Comparison of ENCODE assay signal across 30 mouse cellular contexts in genomic region chr5:113677541-113677940, GRCm38 (mm10). TPM values are rescaled to one million over a fixed set of nuclear protein-coding genes. Genes with fewer than 3 reads are reported as not detected.
A peak's percentile ranks its signal among the peaks of the same experiment; 100 is the strongest.
DNase-seq lines count a peak whose midpoint lies in the region; ATAC-seq and TF ChIP-seq lines count a peak whose summit lies in the region.
"Had no signal": no experiment of that assay in that cellular context is flagged by ENCODE, and none has a peak within 500 bp of the region (broad histone marks: within the 10 kb centered on the region; RNA-seq: fewer than 3 reads in every experiment).

No protein-coding gene starts in this region.

- no peak for TF ChIP-seq CTCF in cerebellum, adult 2 months (IDR thresholded peaks at IDR 0.05; ENCODE audit: borderline replicate concordance, insufficient read depth, low read depth, low read length)

- peak overlapping the region; percentile 98 for H3K27ac ChIP-seq in cerebellum, adult 2 months (ENCODE audit: insufficient read depth, low read length)
- H3K27ac ChIP-seq: embryonic facial prominence, embryonic 13.5 days; embryonic facial prominence, embryonic 15.5 days; forebrain, embryonic 10.5 days; forebrain, embryonic 12.5 days; gastrocnemius, adult 2 months had no signal

- H3K4me1 ChIP-seq in cerebellum, adult 2 months (ENCODE audit: control insufficient read depth, insufficient read depth, low read length): peaks cover 49% of the 10 kb centered on the region
- H3K4me1 ChIP-seq: embryonic facial prominence, embryonic 13.5 days; embryonic facial prominence, embryonic 15.5 days; forebrain, embryonic 10.5 days; forebrain, embryonic 12.5 days had no signal

- TF ChIP-seq POLR2A in cerebellum, adult 2 months (IDR thresholded peaks at IDR 0.05; ENCODE audit: borderline replicate concordance, insufficient read depth, low read length): no peak

- WGBS in cerebellum, adult 2 months: 38% methylated on average over 6 of the region's 7 CpGs

- H3K4me3 ChIP-seq in cerebellum, adult 2 months (replicated peaks; ENCODE audit: insufficient read depth, low read depth, low read length): no peak overlapping the region
- H3K4me3 ChIP-seq: embryonic facial prominence, embryonic 13.5 days; embryonic facial prominence, embryonic 15.5 days; erythroblast, embryonic 14.5 days; forebrain, embryonic 10.5 days; forebrain, embryonic 12.5 days; gastrocnemius, adult 2 months had no signal

- peak in 1 of 2 experiments; percentile 58 for DNase-seq in cerebellum, adult 2 months
- DNase-seq in cerebellum, adult 9-11 months: peak; percentile 59
- DNase-seq in cerebellum, adult 18-20 months: no peak
- DNase-seq in cerebellum, postnatal 25 days: peak; percentile 32 to 45
- DNase-seq in cerebellum, postnatal 36 days: no peak
- DNase-seq in layer of hippocampus, postnatal 25 days (ENCODE audit: extremely low spot score in 1 of 2, low spot score in 1 of 2): no peak
- DNase-seq: adrenal gland, adult 2 months; adrenal gland, postnatal 10 days; adrenal gland, postnatal 25 days; B cell, adult 2 months; embryo, embryonic 11 days; gastrocnemius, adult 2 months had no signal

- ATAC-seq in cerebellum, adult (ENCODE audit: insufficient number of reproducible peaks, low FRiP score, low TSS enrichment): no peak
- ATAC-seq: CD4-positive, CD25-positive, alpha-beta regulatory T cell, adult 4 months; forebrain, embryonic 14.5 days; forebrain, embryonic 16.5 days; Patski had no signal

- H3K27me3 ChIP-seq in cerebellum, adult 2 months (ENCODE audit: control insufficient read depth, insufficient read depth, low read length): no peaks in the 10 kb centered on the region
- H3K27me3 ChIP-seq: embryonic facial prominence, embryonic 13.5 days; embryonic facial prominence, embryonic 15.5 days; forebrain, embryonic 12.5 days; Patski had no signal

RNA-seq across cellular contexts. Expression of gene Cmklr1, which starts 27.3 kb away (rescaled TPM):
- polyA plus RNA-seq in cerebellum, adult 2 months (2012; rRNA removed): 2.2 and 3.0 TPM in 2 replicates
- total RNA-seq in layer of hippocampus, postnatal 25 days (2021): 1 to 10 TPM; 3.3 to 5.4 TPM
- total RNA-seq: CH12.LX, MEL had no signal
- polyA plus RNA-seq: CD4-positive, CD25-positive, alpha-beta regulatory T cell, adult 4 months; erythroblast, embryonic 14.5 days; Patski had no signal

RNA-seq across cellular contexts. Expression of gene 1700069L16Rik, which starts 47.0 kb away (rescaled TPM):
- 0.29 and 0.39 TPM in 2 replicates for polyA plus RNA-seq in cerebellum, adult 2 months (2012; rRNA removed)
- not detected for total RNA-seq in layer of hippocampus, postnatal 25 days (2021)
- total RNA-seq: adrenal gland, adult 2 months; adrenal gland, postnatal 10 days; adrenal gland, postnatal 25 days; adrenal gland, postnatal 4 days; CH12.LX; common myeloid progenitor, adult 5-6 weeks; ES-E14; gastrocnemius, adult 2 months; MEL had no signal
- polyA plus RNA-seq: adrenal gland, adult 2 months; brain, embryonic 14.5 days; CD4-positive, CD25-positive, alpha-beta regulatory T cell, adult 4 months; embryonic facial prominence, embryonic 11.5 days; embryonic facial prominence, embryonic 13.5 days; embryonic facial prominence, embryonic 15.5 days; erythroblast, embryonic 14.5 days; forebrain, embryonic 10.5 days; forebrain, embryonic 12.5 days; forebrain, embryonic 14.5 days; forebrain, embryonic 16.5 days; frontal cortex, adult 2 months; Patski had no signal

RNA-seq across cellular contexts. Expression of gene Ficd, which starts 58.1 kb away (rescaled TPM):
- 15.3 and 16.1 TPM in 2 replicates for polyA plus RNA-seq in cerebellum, adult 2 months (2012; rRNA removed)
- total RNA-seq in layer of hippocampus, postnatal 25 days (2021): 10 to 100 TPM; 12.8 to 13.1 TPM

Comparison
In these comparisons a context has a peak if more than half of its experiments do, and no peak if none do; other contexts are left out.
1. DNase-seq: peak in cerebellum, adult 9-11 months (single experiment) and cerebellum, postnatal 25 days (2 of 2); none in cerebellum, adult 18-20 months (0 of 2), cerebellum, postnatal 36 days (0 of 2) and layer of hippocampus, postnatal 25 days (0 of 2).